Mouse (Mus musculus): ENCODE data around the gene Psen1. TPM values are rescaled to one million over a fixed set of nuclear protein-coding genes. Genes with fewer than 3 reads are reported as not detected.

Gene Psen1
- polyA plus RNA-seq (2014; fragmentation: Nextera tagmentation; extraction: Ambion mirVana) = 61.3 and 62.2 TPM in 2 replicates

GRCm38 (mm10) chr12:83687934-83688315 is at the start of gene Psen1:
Psen1 (plus strand) TSS chr12:83688152.
- WGBS = under 1% methylated on average over 38 of the region's 38 CpGs
- Histone ChIP-seq H3K36me3 (ENCODE audit: insufficient read depth) (peaks cover 13% of the 10 kb centered on the region), H3K9me3 (ENCODE audit: low read depth, low read length) (no peaks in the 10 kb centered on the region), H3K4me3 (ENCODE audit: low read depth, low read length) (peak within 1 kb of the TSS; percentile 88), H3K27me3 (ENCODE audit: insufficient read depth, low read length) (no peaks in the 10 kb centered on the region), H3K9ac (peak within 1 kb of the TSS; percentile 83), H3K4me1 (ENCODE audit: insufficient read depth) (0 out of 2 replicates have a peak, but pooled peaks cover 4% of the 10 kb centered on the region), H3K27ac (ENCODE audit: low read depth) (peak within 1 kb of the TSS; percentile 90), H3K4me2 (peak within 1 kb of the TSS; percentile 88)
- peak; percentile 98 for ATAC-seq (ENCODE audit: insufficient read depth)
- no peak for TF ChIP-seq CTCF (IDR thresholded peaks at IDR 0.05; ENCODE audit: low read depth)
- DNase-seq = peak; percentile 97

DNA sequence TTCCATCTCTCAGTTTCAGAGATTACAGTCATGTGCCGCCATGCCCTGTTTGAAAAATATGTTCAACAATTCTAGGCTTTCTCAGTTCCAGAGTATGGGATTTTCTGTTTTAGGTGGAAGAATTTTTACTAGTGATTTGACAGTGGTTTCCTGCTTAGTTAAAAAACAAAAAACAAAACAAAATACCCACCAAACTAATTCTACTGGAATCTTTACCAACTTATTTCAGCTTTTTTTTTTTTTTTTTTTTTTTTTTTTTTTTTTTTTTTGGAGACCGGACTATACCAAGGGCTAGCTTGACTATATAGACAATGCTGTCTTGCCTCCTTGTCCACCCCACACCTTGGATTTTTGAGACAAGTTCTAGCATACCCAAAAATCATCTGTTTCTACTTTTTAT is 46.7 kb upstream of the Psen1 start:
- Histone ChIP-seq H3K9ac (no peak overlapping the region), H3K4me1 (ENCODE audit: insufficient read depth) (no peaks in the 10 kb centered on the region), H3K27ac (ENCODE audit: low read depth) (no peak overlapping the region), H3K4me2 (no peak overlapping the region), H3K36me3 (ENCODE audit: insufficient read depth) (peaks cover 75% of the 10 kb centered on the region), H3K9me3 (ENCODE audit: low read depth, low read length) (no peaks in the 10 kb centered on the region), H3K4me3 (ENCODE audit: low read depth, low read length) (no peak overlapping the region), H3K27me3 (ENCODE audit: insufficient read depth, low read length) (no peaks in the 10 kb centered on the region)
- no peak for ATAC-seq (ENCODE audit: insufficient read depth)
- no peak for DNase-seq
- no peak for TF ChIP-seq CTCF (IDR thresholded peaks at IDR 0.05; ENCODE audit: low read depth)
- WGBS = 88% methylated on average over 2 of the region's 2 CpGs

GRCm38 (mm10) chr12:83643116-83643515 is 44.8 kb upstream of the Psen1 start:
- Histone ChIP-seq H3K4me2 (no peak overlapping the region), H3K4me1 (ENCODE audit: insufficient read depth) (no peaks in the 10 kb centered on the region), H3K9me3 (ENCODE audit: low read depth, low read length) (no peaks in the 10 kb centered on the region), H3K9ac (no peak overlapping the region), H3K4me3 (ENCODE audit: low read depth, low read length) (no peak overlapping the region), H3K27ac (ENCODE audit: low read depth) (no peak overlapping the region), H3K36me3 (ENCODE audit: insufficient read depth) (peaks cover 74% of the 10 kb centered on the region), H3K27me3 (ENCODE audit: insufficient read depth, low read length) (no peaks in the 10 kb centered on the region)
- WGBS = 81% methylated on average over 1 of the region's 1 CpGs
- DNase-seq (no peak), ATAC-seq (ENCODE audit: insufficient read depth) (no peak)
- TF ChIP-seq CTCF (IDR thresholded peaks at IDR 0.05; ENCODE audit: low read depth) = no peak

DNA sequence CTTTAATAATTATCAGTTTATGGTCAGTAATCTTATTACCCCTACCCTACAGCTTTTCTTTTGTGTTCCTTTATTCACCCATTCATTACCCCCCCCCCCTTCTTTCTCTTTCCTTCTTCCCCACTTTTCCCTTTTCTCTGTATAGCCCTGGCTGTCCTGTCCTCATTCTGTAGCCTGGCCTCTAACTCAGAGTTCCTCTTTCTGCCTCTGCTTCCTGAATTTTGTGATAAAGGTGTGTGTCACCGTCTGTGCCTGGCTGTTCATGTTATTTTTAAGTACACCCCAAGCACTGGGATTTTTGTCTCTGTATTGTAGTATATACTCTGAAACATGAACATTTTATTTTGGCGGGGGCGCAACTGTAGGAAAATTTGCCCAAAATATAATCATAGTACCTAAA is 37.6 kb upstream of the Psen1 start:
- TF ChIP-seq CTCF (IDR thresholded peaks at IDR 0.05; ENCODE audit: low read depth) = no peak
- no peak overlapping the region for H3K4me2 ChIP-seq
- H3K27ac ChIP-seq (ENCODE audit: low read depth) = no peak overlapping the region
- no peak overlapping the region for H3K9ac ChIP-seq
- H3K9me3 ChIP-seq (ENCODE audit: low read depth, low read length) = no peaks in the 10 kb centered on the region
- no peaks in the 10 kb centered on the region for H3K4me1 ChIP-seq (ENCODE audit: insufficient read depth)
- H3K36me3 ChIP-seq (ENCODE audit: insufficient read depth) = peaks cover 86% of the 10 kb centered on the region
- DNase-seq (no peak), ATAC-seq (ENCODE audit: insufficient read depth) (no peak)
- H3K27me3 ChIP-seq (ENCODE audit: insufficient read depth, low read length) = no peaks in the 10 kb centered on the region
- 89% methylated on average over 3 of the region's 3 CpGs for WGBS
- H3K4me3 ChIP-seq (ENCODE audit: low read depth, low read length) = no peak overlapping the region

DNA sequence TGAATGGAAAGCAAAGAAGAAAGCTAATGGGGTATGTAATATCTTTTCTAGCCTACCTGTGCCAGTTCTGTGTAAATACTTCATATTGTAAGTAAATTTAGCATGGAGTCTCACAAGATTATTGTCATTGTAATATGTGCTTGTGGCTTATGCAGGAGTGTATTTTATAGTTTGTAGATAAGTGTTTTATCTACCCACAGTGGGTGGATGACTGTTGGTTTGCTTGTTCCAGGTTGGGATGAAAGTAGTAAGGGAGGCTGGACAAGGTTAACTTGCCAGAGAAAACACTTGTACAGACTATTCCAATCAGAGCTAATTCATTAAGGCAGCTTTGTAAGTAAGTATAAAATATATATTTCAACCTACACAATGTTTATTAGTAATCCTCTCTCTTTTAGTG is 36.5 kb upstream of the Psen1 start:
- no peak overlapping the region for H3K4me3 ChIP-seq (ENCODE audit: low read depth, low read length)
- no peak for ATAC-seq (ENCODE audit: insufficient read depth)
- peaks cover 85% of the 10 kb centered on the region for H3K36me3 ChIP-seq (ENCODE audit: insufficient read depth)
- TF ChIP-seq CTCF (IDR thresholded peaks at IDR 0.05; ENCODE audit: low read depth) = no peak
- no peaks in the 10 kb centered on the region for H3K27me3 ChIP-seq (ENCODE audit: insufficient read depth, low read length)
- H3K27ac ChIP-seq (ENCODE audit: low read depth) = no peak overlapping the region
- H3K9me3 ChIP-seq (ENCODE audit: low read depth, low read length) = no peaks in the 10 kb centered on the region
- no peaks in the 10 kb centered on the region for H3K4me1 ChIP-seq (ENCODE audit: insufficient read depth)
- DNase-seq = no peak
- no peak overlapping the region for H3K9ac ChIP-seq
- no peak overlapping the region for H3K4me2 ChIP-seq

DNA sequence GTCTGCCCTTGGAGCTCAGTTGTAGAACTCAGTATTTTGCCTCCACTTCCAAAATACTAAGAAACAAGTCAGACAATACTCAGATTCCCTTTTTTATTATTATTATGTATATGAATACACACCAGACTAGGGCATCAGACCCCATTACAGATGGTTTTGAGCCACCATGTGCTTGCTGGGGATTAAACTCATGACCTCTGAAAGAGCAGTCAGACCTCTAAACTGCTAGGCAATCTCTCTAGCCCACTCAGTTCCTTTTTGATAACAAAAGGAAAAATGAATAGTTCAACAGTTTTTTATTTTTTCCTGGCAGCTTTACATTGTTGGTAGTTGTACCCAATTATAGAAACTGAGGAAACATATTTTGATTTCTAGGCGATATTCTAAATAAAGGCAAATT is 2.5 kb upstream of the Psen1 start:
- no peaks in the 10 kb centered on the region for H3K27me3 ChIP-seq (ENCODE audit: insufficient read depth, low read length)
- no peak overlapping the region for H3K4me3 ChIP-seq (ENCODE audit: low read depth, low read length)
- H3K4me2 ChIP-seq = no peak overlapping the region
- no peak overlapping the region for H3K9ac ChIP-seq
- 0 out of 2 replicates have a peak, but pooled peaks cover 4% of the 10 kb centered on the region for H3K4me1 ChIP-seq (ENCODE audit: insufficient read depth)
- H3K27ac ChIP-seq (ENCODE audit: low read depth) = no peak overlapping the region
- ATAC-seq (ENCODE audit: insufficient read depth) = no peak
- no peak for DNase-seq
- WGBS = 91% methylated on average over 1 of the region's 1 CpGs
- no peaks in the 10 kb centered on the region for H3K9me3 ChIP-seq (ENCODE audit: low read depth, low read length)
- no peak for TF ChIP-seq CTCF (IDR thresholded peaks at IDR 0.05; ENCODE audit: low read depth)
- peaks cover 25% of the 10 kb centered on the region for H3K36me3 ChIP-seq (ENCODE audit: insufficient read depth)

GRCm38 (mm10) chr12:83686575-83687350 is 1.2 kb upstream of the Psen1 start:
- Histone ChIP-seq H3K4me3 (ENCODE audit: low read depth, low read length) (no peak overlapping the region), H3K27me3 (ENCODE audit: insufficient read depth, low read length) (no peaks in the 10 kb centered on the region), H3K4me2 (no peak overlapping the region), H3K9me3 (ENCODE audit: low read depth, low read length) (no peaks in the 10 kb centered on the region), H3K36me3 (ENCODE audit: insufficient read depth) (peaks cover 16% of the 10 kb centered on the region), H3K9ac (no peak overlapping the region), H3K4me1 (ENCODE audit: insufficient read depth) (0 out of 2 replicates have a peak, but pooled peaks cover 4% of the 10 kb centered on the region), H3K27ac (ENCODE audit: low read depth) (peak overlapping the region; percentile 90; the same call in 1 of the 2 replicates)
- ATAC-seq (ENCODE audit: insufficient read depth) (no peak), DNase-seq (no peak)
- no peak for TF ChIP-seq CTCF (IDR thresholded peaks at IDR 0.05; ENCODE audit: low read depth)
- 87% methylated on average over 9 of the region's 9 CpGs for WGBS

Measured in lung, embryonic 14.5 days (tissue).